Mouse (Mus musculus) kidney, embryonic 15.5 days (tissue): Measurements from ENCODE around the gene Ina. TPM values are rescaled to one million over a fixed set of nuclear protein-coding genes. Genes with fewer than 3 reads are reported as not detected.
"Not testable (repeated sequence)": the region's sequence is repeated elsewhere in the genome, so short reads cannot be mapped to it uniquely, and the experiment has no call there.

Experiments
- ATAC-seq: fragments of 200-750 bp; cut with Nextera tagmentation; replicated peaks from 2 replicates; pipeline ENCODE4 v1.8.0; 2017; ENCODE audit warnings: moderate TSS enrichment; ENCODE audit not compliant: low FRiP score
- H3K27ac ChIP-seq: fragments of 300-500 bp; sonication (generic); 2 replicates; pipeline ENCODE4 v1.5.1; 2015; ENCODE audit warnings: mild to moderate bottlenecking, inconsistent platforms
- H3K27me3 ChIP-seq: fragments of 300-500 bp; sonication (generic); 2 replicates; pipeline ENCODE4 v1.6.1; 2015; ENCODE audit warnings: inconsistent platforms
- H3K36me3 ChIP-seq: fragments of 300-500 bp; sonication (generic); 2 replicates; pipeline ENCODE4 v1.6.1; 2015; ENCODE audit warnings: inconsistent platforms
- H3K4me1 ChIP-seq: fragments of 300-500 bp; sonication (generic); 2 replicates; pipeline ENCODE4 v1.6.1; 2015; ENCODE audit warnings: inconsistent platforms
- H3K4me2 ChIP-seq: fragments of 300-500 bp; sonication (generic); 2 replicates; pipeline ENCODE4 v1.6.1; 2015; ENCODE audit warnings: moderate library complexity, mild to moderate bottlenecking, inconsistent platforms
- H3K4me3 ChIP-seq: fragments of 300-500 bp; sonication (generic); replicated peaks from 2 replicates; pipeline ENCODE4 v1.5.1; 2015; ENCODE audit warnings: mild to moderate bottlenecking, inconsistent platforms
- H3K9ac ChIP-seq: fragments of 300-500 bp; sonication (generic); 2 replicates; pipeline ENCODE4 v1.6.1; 2015; ENCODE audit warnings: mild to moderate bottlenecking, inconsistent platforms
- H3K9me3 ChIP-seq: fragments of 300-500 bp; sonication (generic); replicated peaks from 2 replicates; pipeline ENCODE4 v1.6.1; 2016; ENCODE audit warnings: inconsistent platforms
- whole genome bisulfite sequencing: fragments of 180-500 bp; shearing (Covaris S2); methylation state at CpG from one replicate; pipeline ENCODE4 v1.1.7; 2015; ENCODE audit warnings: mixed read lengths; 5-methylcytosine and 5-hydroxymethylcytosine counted together
- polyA plus RNA-seq: library from polyadenylated mRNA; unstranded; fragments of >200 nt; fragmentation: Nextera tagmentation; extraction: Ambion mirVana; gene quantifications from 2 replicates; pipeline ENCODE4 v1.2.1, GENCODE M21; 2015

The Ina gene
- polyA plus RNA-seq, 1 experiment from 2014 or later: 4.4 TPM

DNA sequence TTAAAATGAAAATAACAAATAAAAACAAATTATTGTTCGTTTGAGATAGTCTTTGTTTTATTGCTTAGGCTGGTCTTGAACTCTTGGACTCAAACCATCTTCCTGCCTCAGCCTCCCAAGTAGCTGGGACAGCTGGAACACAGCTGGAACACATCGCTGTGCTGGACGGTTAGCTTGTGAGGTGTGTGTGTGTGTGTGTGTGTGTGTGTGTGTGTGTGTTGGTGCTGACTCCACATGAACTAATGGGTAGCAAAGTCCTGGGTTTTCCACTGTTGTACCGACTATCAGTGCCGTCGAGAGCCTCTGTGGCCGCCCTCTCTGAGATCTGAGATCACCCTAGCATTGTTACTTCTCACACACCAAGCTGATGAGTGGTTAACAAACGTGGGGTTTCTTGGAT is 38.5 kb upstream of the Ina start:
- Histone ChIP-seq H3K4me3 (no peak overlapping the region), H3K4me1 (peaks cover 23% of the 10 kb centered on the region), H3K9me3 (no peaks in the 10 kb centered on the region), H3K4me2 (no peak overlapping the region), H3K27ac (no peak overlapping the region), H3K36me3 (no peaks in the 10 kb centered on the region), H3K9ac (no peak overlapping the region), H3K27me3 (no peaks in the 10 kb centered on the region)
- WGBS: 86% methylated on average over 8 of the region's 8 CpGs
- ATAC-seq: no peak

DNA sequence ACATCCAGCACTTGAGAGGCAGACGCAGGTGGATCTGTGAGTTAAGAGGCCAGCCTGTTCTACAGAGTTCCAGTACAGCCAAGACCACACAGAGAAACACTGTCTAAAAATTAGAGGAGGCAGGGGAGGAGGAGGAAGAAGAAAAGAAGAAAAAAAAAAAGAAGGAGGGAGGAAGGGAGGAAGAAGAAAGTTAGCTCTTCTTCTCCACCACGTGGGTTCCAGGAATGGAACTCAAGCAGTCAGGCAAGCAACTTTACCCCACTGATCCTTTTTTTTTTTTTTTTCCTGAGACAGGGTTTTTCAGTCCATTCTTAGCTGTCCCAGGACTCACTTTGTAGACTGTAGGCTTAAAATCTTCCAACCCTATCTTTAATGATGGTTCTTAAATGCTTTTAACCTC is 37.8 kb upstream of the Ina start:
- Histone ChIP-seq H3K4me1 (peaks cover 16% of the 10 kb centered on the region), H3K27ac (no peak overlapping the region), H3K9ac (no peak overlapping the region), H3K27me3 (no peaks in the 10 kb centered on the region), H3K9me3 (no peaks in the 10 kb centered on the region), H3K4me2 (no peak overlapping the region), H3K4me3 (no peak overlapping the region), H3K36me3 (no peaks in the 10 kb centered on the region)
- no peak for ATAC-seq
- WGBS: 55% methylated on average over 2 of the region's 2 CpGs

DNA sequence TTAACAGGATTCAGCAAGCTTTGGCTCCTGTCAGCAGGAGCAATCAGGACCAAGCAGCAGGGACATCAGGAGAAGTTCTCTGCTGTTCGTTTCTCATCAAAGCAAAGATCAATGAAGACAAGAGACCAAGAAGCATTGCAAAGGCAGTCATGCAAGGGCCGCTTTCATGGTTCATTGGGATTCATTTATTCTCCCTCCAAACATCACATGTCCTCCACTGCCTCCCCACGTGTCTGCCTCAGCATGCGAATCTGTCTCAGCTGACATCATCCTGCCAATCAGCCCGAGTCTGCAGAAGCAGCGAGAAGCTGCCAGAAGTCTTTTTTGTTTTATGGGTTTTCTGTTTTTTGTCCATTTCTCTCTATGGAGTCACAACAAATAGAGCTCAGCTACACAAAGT is 37.0 kb upstream of the Ina start:
- Histone ChIP-seq H3K4me3 (no peak overlapping the region), H3K27me3 (no peaks in the 10 kb centered on the region), H3K4me1 (peaks cover 19% of the 10 kb centered on the region), H3K27ac (no peak overlapping the region), H3K36me3 (no peaks in the 10 kb centered on the region), H3K9me3 (no peaks in the 10 kb centered on the region), H3K9ac (no peak overlapping the region), H3K4me2 (no peak overlapping the region)
- 34% methylated on average over 6 of the region's 6 CpGs for WGBS
- ATAC-seq: peak; percentile 58

DNA sequence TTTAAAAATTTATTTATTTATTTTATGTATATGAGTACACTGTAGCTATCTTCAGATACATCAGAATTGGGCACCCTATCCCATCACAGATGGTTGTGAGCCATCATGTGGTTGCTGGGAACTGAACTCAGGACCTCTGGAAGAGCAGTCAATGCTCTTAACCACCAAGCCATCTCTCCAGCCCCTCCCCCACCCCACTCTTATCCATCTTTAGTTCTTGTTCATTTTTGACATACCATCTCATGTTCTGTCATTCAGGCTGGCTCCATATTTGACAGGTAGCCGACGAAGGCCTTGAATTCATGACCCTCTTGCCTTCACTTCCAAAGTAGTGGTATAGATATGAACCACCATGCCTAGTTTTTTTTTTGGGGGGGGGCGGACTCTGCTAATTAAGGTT is 36.4 kb upstream of the Ina start:
- not testable (repeated sequence) for H3K9me3 ChIP-seq, H3K27ac ChIP-seq, H3K27me3 ChIP-seq, H3K36me3 ChIP-seq, H3K9ac ChIP-seq, H3K4me2 ChIP-seq, ATAC-seq, H3K4me3 ChIP-seq
- peaks cover 25% of the 10 kb centered on the region for H3K4me1 ChIP-seq
- 97% methylated on average over 3 of the region's 3 CpGs for WGBS

DNA sequence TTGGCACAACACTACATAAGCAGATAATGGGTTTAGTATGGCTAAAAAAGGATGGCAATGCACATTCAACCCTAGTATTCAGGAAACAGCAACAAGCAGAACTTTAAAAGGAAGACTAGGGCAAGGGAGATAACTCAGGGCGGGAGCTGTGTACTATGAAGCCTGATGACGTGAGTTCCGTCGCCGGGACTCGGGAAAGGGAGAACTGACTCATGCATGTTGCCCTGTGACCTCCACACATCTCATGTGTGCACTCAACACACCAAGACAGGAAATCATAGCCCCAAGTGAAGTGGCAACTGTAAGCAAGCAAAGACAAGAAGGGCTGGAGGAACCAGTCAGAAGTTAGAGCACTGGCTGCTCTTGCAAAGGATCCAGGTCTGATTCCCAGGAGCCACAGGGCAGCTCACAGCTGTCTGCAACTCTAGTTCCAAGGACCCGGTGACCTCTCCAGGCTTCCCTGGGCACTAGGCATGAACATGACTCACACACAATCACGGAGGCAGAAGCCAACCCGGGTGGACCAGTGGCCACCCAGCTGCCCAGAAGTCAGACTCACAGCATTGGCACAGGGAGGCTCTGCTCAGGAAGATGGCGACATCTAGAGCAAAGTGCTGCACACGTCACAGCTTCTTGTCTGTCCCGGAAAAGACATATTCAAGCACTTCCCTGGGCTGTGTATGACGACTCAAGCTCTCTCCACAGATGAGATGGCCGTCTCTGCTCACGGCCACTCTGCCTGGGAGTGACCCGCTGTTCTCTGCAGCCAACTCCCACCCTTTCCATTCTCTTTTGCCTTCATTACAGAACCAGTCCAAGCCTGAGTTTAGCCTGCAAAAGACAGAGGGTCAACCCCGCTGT is 35.3 kb upstream of the Ina start:
- no peak overlapping the region for H3K27ac ChIP-seq
- 77% methylated on average over 17 of the region's 17 CpGs for WGBS
- H3K9me3 ChIP-seq: no peaks in the 10 kb centered on the region
- no peaks in the 10 kb centered on the region for H3K36me3 ChIP-seq
- no peak overlapping the region for H3K4me3 ChIP-seq
- no peak overlapping the region for H3K9ac ChIP-seq
- no peak for ATAC-seq
- peaks cover 35% of the 10 kb centered on the region for H3K4me1 ChIP-seq
- H3K27me3 ChIP-seq: no peaks in the 10 kb centered on the region
- H3K4me2 ChIP-seq: no peak overlapping the region

DNA sequence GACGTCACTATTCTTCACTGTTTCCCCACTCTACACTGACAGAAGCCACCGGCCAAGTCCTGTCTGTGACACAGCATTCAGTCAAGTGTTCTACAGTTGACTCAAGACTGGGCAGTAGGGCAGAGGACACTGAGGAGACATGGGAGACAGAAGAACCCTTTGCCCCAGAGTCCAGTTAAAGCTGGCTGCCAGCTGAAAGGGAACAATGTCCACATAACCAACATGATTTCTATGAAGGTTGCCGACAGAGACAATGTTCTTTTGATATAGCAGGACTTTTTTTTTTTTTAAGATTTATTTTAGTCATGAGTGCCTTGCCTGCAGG is 34.8 kb upstream of the Ina start:
- no peak for ATAC-seq
- no peak overlapping the region for H3K9ac ChIP-seq
- no peak overlapping the region for H3K4me2 ChIP-seq

DNA sequence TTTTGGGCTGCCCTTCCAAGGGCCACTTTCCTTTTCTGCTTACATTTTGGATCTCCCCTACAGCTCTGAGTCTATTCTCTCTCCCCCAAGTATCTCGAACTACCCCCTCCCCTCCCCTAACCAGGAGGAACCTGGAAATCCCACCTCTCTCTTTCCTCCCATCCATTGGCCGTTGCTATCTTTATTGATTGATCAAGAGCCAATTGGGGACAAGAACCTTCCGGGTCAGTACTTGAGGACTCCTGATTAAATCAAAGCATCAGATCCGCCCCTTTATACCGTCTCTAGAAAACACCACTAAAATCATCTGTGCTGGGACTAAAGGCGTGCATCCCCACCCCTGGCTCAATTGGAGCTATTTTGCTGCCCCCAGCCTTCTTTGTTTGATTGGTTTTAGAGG is 33.0 kb upstream of the Ina start:
- no peak overlapping the region for H3K4me2 ChIP-seq
- 33% methylated on average over 6 of the region's 6 CpGs for WGBS
- no peak overlapping the region for H3K27ac ChIP-seq
- peaks cover 41% of the 10 kb centered on the region for H3K4me1 ChIP-seq
- H3K9me3 ChIP-seq: no peaks in the 10 kb centered on the region
- H3K36me3 ChIP-seq: no peaks in the 10 kb centered on the region
- no peak for ATAC-seq
- no peak overlapping the region for H3K4me3 ChIP-seq
- H3K27me3 ChIP-seq: no peaks in the 10 kb centered on the region
- no peak overlapping the region for H3K9ac ChIP-seq

More for the DNA sequence above, 34.8 kb upstream of the Ina start:
- no peak overlapping the region for H3K27ac ChIP-seq
- WGBS: 81% methylated on average over 3 of the region's 3 CpGs
- no peaks in the 10 kb centered on the region for H3K27me3 ChIP-seq
- no peak overlapping the region for H3K4me3 ChIP-seq
- peaks cover 40% of the 10 kb centered on the region for H3K4me1 ChIP-seq
- H3K9me3 ChIP-seq: no peaks in the 10 kb centered on the region
- H3K36me3 ChIP-seq: no peaks in the 10 kb centered on the region

DNA sequence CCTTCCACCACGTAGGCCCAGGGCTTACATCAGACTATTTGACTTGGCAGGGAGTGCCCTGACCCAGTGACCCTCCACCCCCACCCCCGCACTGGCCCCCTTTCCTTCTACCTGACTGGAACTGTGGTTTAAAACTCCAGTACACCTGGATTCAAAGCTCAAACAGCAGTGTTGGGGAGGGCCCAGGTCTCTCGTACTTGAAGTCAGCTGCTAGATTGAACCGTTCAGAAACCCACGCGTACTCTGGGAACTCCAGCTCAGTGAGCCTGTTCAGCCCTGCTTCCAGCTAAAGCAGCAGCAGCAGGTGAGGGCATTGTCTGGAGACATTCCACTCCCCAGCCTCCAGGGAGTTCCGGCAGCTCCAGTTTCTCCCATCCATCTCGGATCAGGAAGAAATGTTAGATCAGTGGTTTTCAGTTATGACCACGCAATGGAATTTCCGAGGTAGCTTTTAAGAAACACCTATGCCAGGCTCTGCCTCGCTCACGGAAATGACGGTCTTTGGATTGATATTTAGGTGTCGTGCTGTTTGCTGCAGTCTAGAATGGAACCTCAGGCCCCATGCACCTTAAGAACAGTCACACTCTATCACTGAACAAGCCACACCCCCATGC is 31.0 kb upstream of the Ina start:
- Histone ChIP-seq H3K9ac (no peak overlapping the region), H3K27ac (peak overlapping the region; percentile 82), H3K4me2 (peak overlapping the region; percentile 35), H3K36me3 (no peaks in the 10 kb centered on the region), H3K27me3 (no peaks in the 10 kb centered on the region), H3K4me3 (no peak overlapping the region), H3K4me1 (peaks cover 54% of the 10 kb centered on the region), H3K9me3 (no peaks in the 10 kb centered on the region)
- no peak for ATAC-seq
- 36% methylated on average over 14 of the region's 14 CpGs for WGBS

DNA sequence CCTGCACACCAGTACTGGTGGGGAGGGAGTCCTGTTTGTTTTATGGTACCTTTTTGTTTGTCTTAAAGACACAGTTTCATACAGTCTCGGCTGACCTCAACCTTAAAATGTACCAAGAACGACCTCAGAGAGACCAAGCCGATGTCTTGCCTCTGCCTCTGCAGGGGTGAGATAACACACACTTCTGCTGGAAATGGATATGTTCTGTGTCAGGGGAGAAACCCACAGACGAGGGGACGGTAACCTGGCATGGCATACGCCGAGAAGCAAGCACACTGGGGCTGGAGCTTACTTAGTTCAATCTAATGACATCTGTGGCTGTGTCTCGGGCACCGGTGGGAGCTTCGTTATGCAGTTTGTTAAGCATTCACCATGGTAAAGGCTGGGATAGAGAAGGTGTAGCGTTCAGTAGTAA is 30.5 kb upstream of the Ina start:
- no peaks in the 10 kb centered on the region for H3K27me3 ChIP-seq
- 24% methylated on average over 10 of the region's 11 CpGs for WGBS
- H3K36me3 ChIP-seq: no peaks in the 10 kb centered on the region
- H3K4me1 ChIP-seq: peaks cover 59% of the 10 kb centered on the region
- ATAC-seq: no peak
- no peaks in the 10 kb centered on the region for H3K9me3 ChIP-seq
- no peak overlapping the region for H3K4me3 ChIP-seq
- peak overlapping the region; percentile 35 for H3K4me2 ChIP-seq
- H3K9ac ChIP-seq: no peak overlapping the region
- H3K27ac ChIP-seq: peak overlapping the region; percentile 82

DNA sequence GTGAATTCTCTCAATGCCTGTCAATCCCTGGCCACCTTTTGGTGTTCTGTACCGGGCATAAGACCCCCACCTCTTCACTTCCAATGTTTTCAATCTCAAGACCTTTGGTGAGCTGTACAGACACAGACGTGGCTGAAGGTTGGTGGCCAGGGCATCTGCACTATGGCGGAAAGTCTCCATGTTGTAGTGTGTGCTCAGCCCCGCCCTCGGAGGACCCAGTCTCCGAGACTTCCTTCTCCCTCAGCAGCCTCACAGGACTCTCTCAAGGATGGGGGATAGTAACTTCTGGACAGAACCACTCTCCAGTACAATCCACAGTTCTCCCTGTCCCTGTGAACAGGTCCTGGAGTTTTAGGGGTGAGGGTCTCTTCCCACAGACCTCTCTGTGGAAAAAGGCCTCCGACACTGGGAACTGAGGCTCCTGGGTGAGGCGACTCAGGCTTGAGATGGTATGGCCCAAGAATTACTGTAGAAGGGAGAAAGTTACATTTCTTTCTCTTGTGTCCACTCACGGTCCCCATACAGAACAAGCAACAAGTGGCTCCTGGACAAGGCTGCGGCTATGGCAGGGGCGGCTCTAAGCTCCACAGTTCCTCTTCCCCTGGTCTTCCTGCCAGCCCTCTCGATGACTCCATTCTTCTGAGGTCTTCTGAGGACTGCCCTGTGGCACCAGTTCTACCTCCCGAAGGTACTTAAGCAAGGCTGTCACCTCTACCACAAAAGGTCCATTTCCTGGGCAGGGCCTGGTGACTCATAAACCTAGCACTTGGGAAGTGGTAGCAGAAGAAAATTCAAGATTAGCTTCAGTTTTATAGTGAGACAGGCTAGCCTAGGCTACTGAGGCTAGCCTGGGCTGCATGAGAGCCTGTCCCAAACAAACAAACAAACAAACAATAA is 29.5 kb upstream of the Ina start:
- H3K4me2 ChIP-seq: no peak overlapping the region
- H3K4me3 ChIP-seq: no peak overlapping the region
- peaks cover 64% of the 10 kb centered on the region for H3K4me1 ChIP-seq
- H3K27ac ChIP-seq: no peak overlapping the region
- no peaks in the 10 kb centered on the region for H3K27me3 ChIP-seq
- H3K9ac ChIP-seq: no peak overlapping the region
- no peaks in the 10 kb centered on the region for H3K9me3 ChIP-seq
- ATAC-seq: no peak
- H3K36me3 ChIP-seq: no peaks in the 10 kb centered on the region
- 76% methylated on average over 13 of the region's 13 CpGs for WGBS

DNA sequence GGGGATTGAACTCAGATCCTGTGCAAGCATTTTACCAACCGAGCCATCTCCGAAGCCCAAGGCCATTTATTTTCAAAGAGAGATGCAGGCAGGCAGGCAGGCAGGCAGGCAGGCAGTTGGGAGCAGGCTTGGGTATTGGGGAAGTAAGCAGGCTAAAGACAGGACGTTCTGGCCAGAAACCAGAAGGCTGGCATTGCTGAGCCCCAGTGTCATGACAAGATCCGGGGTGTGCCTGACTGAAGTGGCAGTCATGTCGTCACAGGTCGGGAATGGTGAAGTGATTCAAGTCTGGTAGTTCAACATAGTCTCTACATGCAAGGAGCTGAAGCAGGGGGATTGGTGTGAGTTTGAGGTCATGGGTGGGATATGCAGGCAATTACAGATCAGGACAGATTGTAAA is 26.9 kb upstream of the Ina start:
- no peak overlapping the region for H3K4me2 ChIP-seq

More for the DNA sequence above, 26.9 kb upstream of the Ina start:
- 75% methylated on average over 6 of the region's 6 CpGs for WGBS
- Histone ChIP-seq H3K36me3 (no peaks in the 10 kb centered on the region), H3K9ac (no peak overlapping the region), H3K27me3 (no peaks in the 10 kb centered on the region), H3K4me3 (no peak overlapping the region), H3K27ac (peak overlapping the region; percentile 93), H3K9me3 (no peaks in the 10 kb centered on the region), H3K4me1 (peaks cover 59% of the 10 kb centered on the region)
- ATAC-seq: no peak
